Mouse (Mus musculus) gastrocnemius, postnatal 10 days (tissue): ENCODE data around the gene 1700001L19Rik. TPM values are rescaled to one million over a fixed set of nuclear protein-coding genes. Genes with fewer than 3 reads are reported as not detected.
"Not testable (repeated sequence)": the region's sequence is repeated elsewhere in the genome, so short reads cannot be mapped to it uniquely, and the experiment has no call there.

Source experiments
- DNase-seq: peaks from one replicate; pipeline ENCODE4 v3.0.0; 2021; ENCODE audit warnings: mixed read lengths
- long read RNA-seq, 2 experiments: library from polyadenylated mRNA; stranded (forward); transcript quantifications; one replicate each; pipeline ENCODE4 v2.0.0; 2021
- total RNA-seq, 2 experiments: library from RNA; stranded (reverse); gene quantifications; 2 replicates each; pipeline ENCODE4 v1.2.3; 2021

1700001L19Rik gene
- under 1 TPM in 1 of 2 experiments, not detected in 1; 0.25 TPM for total RNA-seq
- long read RNA-seq, experiment 1: 0 reads
- long read RNA-seq, experiment 2: 0 reads

- DNase-seq: no peak
These were observed at the start of gene 1700001L19Rik for GRCm38 (mm10) chr13:68597199-68597598. Gene 1700001L19Rik (plus strand): TSS chr13:68597421.

- DNase-seq: not testable (repeated sequence)
These were observed 43.8 kb upstream of the 1700001L19Rik start for GRCm38 (mm10) chr13:68553391-68553790.

DNA sequence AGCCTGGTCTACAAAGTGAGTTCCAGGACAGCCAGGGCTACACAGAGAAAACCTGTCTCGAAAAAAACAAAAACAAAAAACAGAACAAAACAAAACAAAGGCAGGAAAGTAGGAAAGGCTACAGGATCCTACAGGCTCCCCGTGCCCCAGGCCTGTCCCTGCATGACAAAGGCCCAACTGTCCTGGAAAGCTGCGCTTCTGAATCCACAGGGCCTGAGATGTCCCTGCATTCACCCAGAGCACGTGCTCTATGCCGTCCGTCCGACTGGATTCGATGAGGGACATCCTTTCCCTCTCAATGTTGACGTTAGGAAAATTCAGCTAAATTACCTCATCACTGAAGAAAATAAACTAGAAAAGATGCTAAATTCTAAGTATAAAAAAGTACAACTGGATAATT lies 29.1 kb upstream of the 1700001L19Rik start:
- DNase-seq: no peak

- no peak for DNase-seq
These were observed 28.7 kb upstream of the 1700001L19Rik start for GRCm38 (mm10) chr13:68568548-68568947.

GRCm38 (mm10) chr13:68569589-68570336 lies 27.5 kb upstream of the 1700001L19Rik start:
- DNase-seq: peak; percentile 16

DNA sequence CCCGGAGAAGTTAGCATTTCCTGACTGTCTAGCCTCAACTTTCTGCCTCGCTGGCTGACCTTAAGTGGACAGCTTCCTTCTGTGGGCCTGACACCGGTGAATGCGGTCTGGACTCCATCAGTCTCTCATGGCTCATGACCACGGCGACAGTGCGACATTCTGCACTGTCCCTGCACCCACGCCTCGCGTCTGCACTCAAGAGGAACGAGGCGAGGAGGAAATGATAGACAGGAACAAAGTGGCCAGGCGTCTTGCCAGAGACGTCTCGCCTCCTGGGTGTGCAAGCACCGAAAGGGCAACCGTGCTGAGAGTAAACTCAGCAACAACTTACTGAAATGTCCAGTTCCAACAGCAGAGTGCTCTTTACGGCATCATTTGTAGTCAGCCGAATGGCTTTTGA lies 25.0 kb upstream of the 1700001L19Rik start:
- no peak for DNase-seq

GRCm38 (mm10) chr13:68572966-68573913 lies 24.0 kb upstream of the 1700001L19Rik start:
- no peak for DNase-seq

GRCm38 (mm10) chr13:68574398-68574797 lies 22.8 kb upstream of the 1700001L19Rik start:
- no peak for DNase-seq

DNA sequence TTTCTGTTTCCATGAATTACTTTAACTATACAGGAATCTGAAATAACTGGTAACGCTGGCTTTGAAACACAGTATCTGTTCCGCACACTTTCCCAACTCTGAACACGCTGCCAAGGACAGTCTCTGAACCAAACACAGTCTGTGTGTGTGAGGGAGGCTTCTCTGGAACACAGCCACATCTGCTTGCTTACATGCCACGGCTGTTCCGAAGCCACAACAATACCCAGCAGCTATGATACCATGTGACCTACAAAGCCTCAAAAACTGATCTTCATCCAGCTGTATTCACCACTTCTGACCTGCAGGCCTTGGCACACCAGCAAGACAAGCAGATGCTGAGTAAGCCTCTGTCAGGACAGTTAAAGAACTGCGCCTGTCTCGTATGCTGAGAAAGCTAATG lies 19.3 kb upstream of the 1700001L19Rik start:
- DNase-seq: no peak

DNA sequence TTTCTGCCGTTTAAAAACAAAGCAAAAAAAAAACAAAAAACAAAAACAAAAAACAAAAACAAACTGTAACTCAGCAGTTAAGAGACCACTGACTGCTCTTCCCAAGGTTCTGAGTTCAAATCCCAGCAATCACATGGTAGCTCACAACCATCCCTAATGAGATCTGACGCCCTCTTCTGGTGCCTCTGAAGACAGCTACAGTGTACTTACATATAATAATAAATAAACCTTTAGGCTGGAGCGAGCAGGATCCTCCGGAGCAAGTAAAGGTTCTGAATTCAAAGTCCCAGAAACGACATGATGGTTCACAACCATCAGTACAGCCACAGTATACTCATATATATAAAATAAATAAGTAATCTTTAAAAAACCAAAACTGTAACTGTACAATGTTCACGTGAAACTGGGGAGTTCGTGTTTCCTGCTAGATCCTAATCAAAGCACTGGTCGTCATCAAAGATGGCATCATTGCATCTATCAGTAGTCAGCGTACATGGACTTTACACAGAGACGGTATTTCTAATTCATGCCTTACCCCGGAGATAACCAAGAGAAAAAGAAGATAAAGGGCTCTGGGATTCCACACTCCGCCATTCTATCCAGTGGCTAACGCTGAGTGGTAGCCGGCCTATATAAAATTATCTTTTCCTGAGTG lies 16.0 kb upstream of the 1700001L19Rik start:
- no peak for DNase-seq

GRCm38 (mm10) chr13:68581747-68582516 lies 15.3 kb upstream of the 1700001L19Rik start, which contains the start of the genes Mtrr and Fastkd3:
Gene Mtrr (minus strand): TSS chr13:68582149.
Gene Fastkd3 (plus strand): TSS chr13:68582234.
- peak; percentile 99 for DNase-seq

GRCm38 (mm10) chr13:68582517-68582780 lies 14.8 kb upstream of the 1700001L19Rik start:
- no peak for DNase-seq

- DNase-seq: no peak
These were observed 13.3 kb upstream of the 1700001L19Rik start for GRCm38 (mm10) chr13:68583961-68584360.

- DNase-seq: no peak
These were observed 11.8 kb upstream of the 1700001L19Rik start for GRCm38 (mm10) chr13:68585441-68585840.

DNA sequence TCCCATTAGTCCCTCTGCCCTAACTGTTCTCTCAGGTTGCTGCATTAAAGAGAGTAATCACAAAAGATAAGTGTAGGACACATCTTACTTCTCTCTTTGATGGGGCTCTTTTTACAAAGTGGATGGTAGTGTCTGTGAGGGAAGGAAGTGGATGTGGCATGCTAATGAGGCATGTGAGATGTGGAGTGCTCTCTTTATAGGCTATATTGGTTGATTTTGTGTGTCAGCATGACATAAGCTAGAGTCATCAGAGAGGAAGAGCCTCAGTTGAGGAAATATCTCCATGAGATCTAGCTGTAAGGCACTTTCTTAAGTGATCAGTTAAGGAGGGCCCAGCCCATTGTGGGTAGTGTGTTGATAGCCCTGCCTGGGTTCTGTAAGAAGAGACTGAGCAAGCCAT lies 8.9 kb upstream of the 1700001L19Rik start:
- no peak for DNase-seq

DNA sequence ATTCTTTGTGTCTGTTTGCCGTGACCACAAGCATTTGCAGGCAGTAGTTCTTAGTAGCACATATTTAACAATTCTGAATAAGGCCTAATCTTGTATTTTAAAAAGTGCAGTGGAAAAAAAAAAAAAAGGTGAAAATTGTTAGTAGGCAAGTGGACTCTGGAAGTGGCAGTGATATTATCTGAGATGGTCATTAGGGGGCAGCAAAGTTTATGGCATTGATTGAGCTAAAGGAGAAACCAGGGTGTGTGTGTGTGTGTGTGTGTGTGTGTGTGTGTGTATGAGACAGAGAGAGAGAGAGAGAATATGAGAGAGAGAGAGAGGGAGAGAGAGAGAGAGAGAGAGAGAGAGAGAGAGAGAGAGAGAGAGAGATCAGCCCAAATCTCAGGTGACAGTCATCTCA lies 3.4 kb upstream of the 1700001L19Rik start:
- no peak for DNase-seq

GRCm38 (mm10) chr13:68597667-68598066 lies 446 bp downstream of the 1700001L19Rik start:
- DNase-seq: no peak

GRCm38 (mm10) chr13:68598953-68599352 lies 1.7 kb downstream of the 1700001L19Rik start:
- no peak for DNase-seq

GRCm38 (mm10) chr13:68601184-68601583 lies 4.0 kb downstream of the 1700001L19Rik start:
- no peak for DNase-seq

GRCm38 (mm10) chr13:68603085-68603484 lies 5.9 kb downstream of the 1700001L19Rik start:
- DNase-seq: no peak

GRCm38 (mm10) chr13:68605689-68606126 lies 8.5 kb downstream of the 1700001L19Rik start:
- DNase-seq: no peak
